Mouse (Mus musculus) right cerebral cortex, postnatal 36 days (tissue): Measurements from ENCODE around the gene Myoc.

Source experiments
- DNase-seq, 2 experiments: peaks; one replicate each; pipeline ENCODE4 v3.0.0; 2022; ENCODE audit warnings: low spot score in 2 of 2, mixed read lengths in 1 of 2

Gene Myoc

GRCm38 (mm10) chr1:162646083-162646686 lies 7.2 kb downstream of the Myoc start:
- DNase-seq = no peak

GRCm38 (mm10) chr1:162648416-162648815 lies 9.5 kb downstream of the Myoc start:
- DNase-seq = no peak

- no peak for DNase-seq
Measured at GRCm38 (mm10) chr1:162658119-162658518, 19.2 kb downstream of the Myoc start, which contains the start of gene Myocos. Gene Myocos (minus strand): TSS chr1:162658219.

GRCm38 (mm10) chr1:162660276-162660860 lies 21.4 kb downstream of the Myoc start:
- DNase-seq = no peak

- peak; percentile 32 to 42 for DNase-seq
Measured at GRCm38 (mm10) chr1:162664826-162665475, 26.0 kb downstream of the Myoc start.

GRCm38 (mm10) chr1:162665486-162666174 lies 26.7 kb downstream of the Myoc start:
- peak in 1 of 2 experiments; percentile 3 for DNase-seq

- DNase-seq = no peak
Measured at GRCm38 (mm10) chr1:162693721-162694120, 54.8 kb downstream of the Myoc start.

- DNase-seq = no peak
Measured at GRCm38 (mm10) chr1:162697866-162698265, 58.9 kb downstream of the Myoc start.
